Mouse (Mus musculus) lung, adult 2 months (tissue): ENCODE data around the gene Usp24.

ENCODE experiments used
- CTCF ChIP-seq: fragments of 200-500 bp; IDR thresholded peaks from 2 replicates; pipeline ENCODE4 v1.5.1; 2011; ENCODE audit warnings: mild to moderate bottlenecking, low read length, control low read depth; ENCODE audit not compliant: insufficient read depth
- POLR2A ChIP-seq: fragments of 200-500 bp; IDR thresholded peaks from 2 replicates; pipeline ENCODE4 v1.6.1; 2011; ENCODE audit warnings: low read depth, mild to moderate bottlenecking, control low read depth, low read length, borderline replicate concordance; ENCODE audit errors: extremely low read depth

GRCm38 (mm10) chr4:106435426-106435825, 119.4 kb downstream of the Usp24 start:
- no peak for TF ChIP-seq CTCF
- TF ChIP-seq POLR2A = no peak
